Mouse (Mus musculus) brain, embryonic 14.5 days (tissue): ENCODE measurements around the gene Brip1. TPM values are rescaled to one million over a fixed set of nuclear protein-coding genes. Genes with fewer than 3 reads are reported as not detected.

Experiments
- DNase-seq: peaks from one replicate; pipeline ENCODE4 v3.0.0-alpha.2; 2011; ENCODE audit warnings: low read depth
- CTCF ChIP-seq: fragments of 200-500 bp; IDR thresholded peaks from 2 replicates; pipeline ENCODE4 v1.5.1; 2012; ENCODE audit warnings: inconsistent platforms, mild to moderate bottlenecking, moderate library complexity, borderline replicate concordance; ENCODE audit not compliant: insufficient read depth, insufficient read length; ENCODE audit errors: extremely low read depth
- POLR2A ChIP-seq: fragments of 200-500 bp; IDR thresholded peaks from 2 replicates; pipeline ENCODE4 v1.6.1; 2012; ENCODE audit warnings: mild to moderate bottlenecking, inconsistent platforms, borderline replicate concordance; ENCODE audit not compliant: poor library complexity, insufficient read depth, insufficient read length, severe bottlenecking; ENCODE audit errors: extremely low read depth
- polyA plus RNA-seq: library from polyadenylated mRNA; depleted of rRNA; stranded (reverse); fragments of >200 nt; gene quantifications from 2 replicates; pipeline ENCODE4 v1.2.3, GENCODE M21; 2012; rRNA removed

Gene Brip1
- polyA plus RNA-seq, 1 experiment, result 1.6 TPM

- no peak for TF ChIP-seq POLR2A
- no peak for TF ChIP-seq CTCF
- DNase-seq, result no peak
Observed at GRCm38 (mm10) chr11:86016242-86016641, 184.8 kb downstream of the Brip1 start.

GRCm38 (mm10) chr11:86013087-86013486 is 187.9 kb downstream of the Brip1 start:
- TF ChIP-seq POLR2A (no peak), CTCF (no peak)
- DNase-seq, result no peak

GRCm38 (mm10) chr11:86010458-86010857 is 190.5 kb downstream of the Brip1 start:
- DNase-seq, result no peak

DNA sequence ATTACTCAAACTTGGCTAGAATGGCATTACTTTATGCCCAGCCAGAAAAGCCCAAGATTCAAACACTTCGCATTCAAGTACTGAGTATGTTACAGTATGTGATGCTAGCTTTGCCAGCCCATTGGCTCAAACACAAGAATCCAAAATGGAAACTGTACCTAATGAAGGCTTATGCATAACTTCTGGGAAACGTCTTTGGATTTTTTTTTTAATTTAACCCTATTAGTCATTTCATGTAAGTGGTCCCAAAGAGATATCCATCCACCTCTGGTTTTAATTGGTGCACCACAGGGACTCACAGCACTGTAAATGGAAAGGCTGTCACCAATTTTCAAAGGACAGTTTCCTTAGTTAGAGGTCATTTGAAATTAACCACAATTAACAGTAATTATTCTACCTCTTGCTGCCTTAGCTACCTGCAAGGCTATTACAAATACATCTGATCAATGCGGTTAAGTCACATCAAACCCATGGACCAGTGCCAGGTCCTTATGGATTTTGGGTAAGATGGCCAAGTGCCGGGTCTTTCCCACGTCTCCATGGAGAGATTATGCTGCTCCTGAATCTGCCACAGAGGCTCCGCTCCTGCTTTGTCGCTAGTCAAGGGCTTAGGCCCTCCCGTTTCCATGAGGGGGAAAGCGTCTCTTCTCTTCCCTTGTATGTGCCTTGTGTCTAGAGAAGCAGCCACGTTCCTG is 192.6 kb downstream of the Brip1 start:
- no peak for TF ChIP-seq CTCF
- TF ChIP-seq POLR2A, result no peak
- peak; percentile 70 for DNase-seq

More at GRCm38 (mm10) chr11:86010458-86010857, 190.5 kb downstream of the Brip1 start:
- no peak for TF ChIP-seq POLR2A
- TF ChIP-seq CTCF, result no peak

Other genes starting within 250 kb of the Brip1 start
- gene Ints2, start 56.4 kb upstream of the Brip1 start, polyA plus RNA-seq, result 27.3 and 35.9 TPM in 2 replicates
- gene Med13, start 156.4 kb upstream of the Brip1 start, polyA plus RNA-seq, result 26.4 and 30.3 TPM in 2 replicates